Mouse (Mus musculus): ENCODE data around the gene Arx. TPM values are rescaled to one million over a fixed set of nuclear protein-coding genes. Genes with fewer than 3 reads are reported as not detected.

The Arx gene
- polyA plus RNA-seq, 1 experiment from 2014 or later = 62.6 TPM

DNA sequence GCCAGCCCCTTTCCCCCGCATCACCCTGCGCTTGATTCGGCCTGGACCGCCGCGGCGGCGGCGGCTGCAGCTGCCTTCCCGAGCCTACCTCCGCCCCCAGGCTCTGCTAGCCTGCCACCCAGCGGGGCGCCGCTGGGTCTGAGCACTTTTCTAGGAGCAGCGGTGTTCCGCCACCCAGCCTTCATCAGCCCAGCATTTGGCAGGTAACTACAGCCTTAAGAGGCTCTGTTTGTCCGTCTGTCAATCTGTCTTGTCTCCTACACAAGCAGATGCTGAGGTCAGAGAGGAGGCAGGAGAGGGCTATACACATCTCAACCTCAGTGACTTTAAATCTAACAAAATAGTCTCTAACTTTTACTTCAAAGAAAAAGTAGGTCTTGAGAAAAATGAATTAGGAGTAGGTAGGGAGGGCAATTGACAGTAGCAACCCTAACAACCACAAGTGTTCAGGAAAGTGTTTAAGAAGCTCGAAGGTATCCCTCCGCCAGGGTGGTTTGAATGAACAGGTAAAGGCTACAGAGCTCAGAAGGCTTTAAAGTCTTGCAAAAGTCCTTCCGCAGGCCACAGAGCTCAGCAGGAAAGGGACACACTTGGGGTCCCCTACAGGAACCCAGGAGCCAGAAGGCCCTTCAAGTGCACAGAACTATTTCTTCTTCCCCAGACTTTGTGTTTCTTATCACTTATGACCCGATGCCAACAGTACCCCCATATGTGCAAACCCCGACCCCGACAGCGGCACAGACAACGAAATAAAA, 8.7 kb downstream of the Arx start:
- Histone ChIP-seq H3K9me3 (no peaks in the 10 kb centered on the region), H3K36me3 (no peaks in the 10 kb centered on the region), H3K4me1 (peaks cover 22% of the 10 kb centered on the region), H3K4me3 (peak overlapping the region; percentile 25), H3K4me2 (replicated peaks) (peak overlapping the region; percentile 58), H3K27me3 (no peaks in the 10 kb centered on the region), H3K27ac (replicated peaks) (peak overlapping the region; percentile 86), H3K9ac (replicated peaks) (peak overlapping the region; percentile 32)
- no peak for ATAC-seq (replicated peaks)
- WGBS = 26% methylated on average over 22 of the region's 25 CpGs

DNA sequence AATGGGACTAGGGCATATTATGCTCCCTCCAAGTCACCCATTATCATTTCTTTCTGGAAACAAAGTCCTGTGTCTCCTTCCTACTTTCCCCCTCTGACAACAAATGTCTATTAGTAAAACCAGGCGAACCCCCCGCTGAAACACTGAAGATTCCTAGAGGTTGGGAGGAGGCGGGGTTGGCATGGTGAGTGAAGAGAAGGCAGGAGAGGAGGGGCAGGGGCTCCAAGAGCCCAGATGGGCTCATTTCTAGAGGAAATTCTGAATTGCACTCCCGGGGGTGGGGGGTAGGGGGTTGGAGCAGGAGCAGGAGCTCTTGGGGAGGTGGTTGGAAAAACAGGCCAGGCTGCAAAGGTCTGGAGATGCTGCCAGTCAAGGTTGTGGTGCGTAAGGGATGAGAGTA, 9.6 kb downstream of the Arx start:
- Histone ChIP-seq H3K4me3 (peak overlapping the region; percentile 21), H3K27ac (replicated peaks) (peak overlapping the region; percentile 86), H3K9me3 (no peaks in the 10 kb centered on the region), H3K27me3 (no peaks in the 10 kb centered on the region), H3K4me1 (peaks cover 29% of the 10 kb centered on the region), H3K9ac (replicated peaks) (peak overlapping the region; percentile 28; the same call in 1 of the 2 replicates), H3K36me3 (no peaks in the 10 kb centered on the region), H3K4me2 (replicated peaks) (peak overlapping the region; percentile 58)
- WGBS = 27% methylated on average over 5 of the region's 5 CpGs
- ATAC-seq (replicated peaks) = 0 out of 2 replicates have a peak, but pooled peaks have one; percentile 14

DNA sequence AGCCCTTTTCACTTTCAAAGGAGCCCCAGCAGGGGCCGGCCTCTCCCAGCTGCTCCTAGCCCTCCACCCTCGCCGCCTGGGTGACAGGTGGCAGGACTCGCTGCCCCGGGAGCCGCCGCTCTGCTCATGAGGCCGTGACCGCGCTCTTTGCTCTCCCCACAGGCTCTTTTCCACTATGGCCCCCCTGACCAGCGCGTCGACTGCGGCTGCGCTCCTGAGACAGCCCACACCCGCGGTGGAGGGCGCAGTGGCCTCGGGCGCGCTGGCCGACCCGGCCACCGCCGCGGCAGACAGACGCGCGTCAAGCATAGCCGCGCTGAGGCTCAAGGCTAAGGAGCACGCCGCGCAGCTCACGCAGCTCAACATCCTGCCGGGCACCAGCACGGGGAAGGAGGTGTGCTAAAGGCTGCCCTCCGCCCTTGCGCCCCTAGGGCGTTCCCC, 10.8 kb downstream of the Arx start:
- Histone ChIP-seq H3K4me2 (replicated peaks) (peak overlapping the region; percentile 58), H3K27ac (replicated peaks) (peak overlapping the region; percentile 86), H3K4me1 (peaks cover 33% of the 10 kb centered on the region), H3K9me3 (no peaks in the 10 kb centered on the region), H3K9ac (replicated peaks) (peak overlapping the region; percentile 38), H3K36me3 (no peaks in the 10 kb centered on the region), H3K4me3 (peak overlapping the region; percentile 31), H3K27me3 (no peaks in the 10 kb centered on the region)
- WGBS = 17% methylated on average over 39 of the region's 40 CpGs
- ATAC-seq (replicated peaks) = no peak; the same call in 1 of the 2 replicates

DNA sequence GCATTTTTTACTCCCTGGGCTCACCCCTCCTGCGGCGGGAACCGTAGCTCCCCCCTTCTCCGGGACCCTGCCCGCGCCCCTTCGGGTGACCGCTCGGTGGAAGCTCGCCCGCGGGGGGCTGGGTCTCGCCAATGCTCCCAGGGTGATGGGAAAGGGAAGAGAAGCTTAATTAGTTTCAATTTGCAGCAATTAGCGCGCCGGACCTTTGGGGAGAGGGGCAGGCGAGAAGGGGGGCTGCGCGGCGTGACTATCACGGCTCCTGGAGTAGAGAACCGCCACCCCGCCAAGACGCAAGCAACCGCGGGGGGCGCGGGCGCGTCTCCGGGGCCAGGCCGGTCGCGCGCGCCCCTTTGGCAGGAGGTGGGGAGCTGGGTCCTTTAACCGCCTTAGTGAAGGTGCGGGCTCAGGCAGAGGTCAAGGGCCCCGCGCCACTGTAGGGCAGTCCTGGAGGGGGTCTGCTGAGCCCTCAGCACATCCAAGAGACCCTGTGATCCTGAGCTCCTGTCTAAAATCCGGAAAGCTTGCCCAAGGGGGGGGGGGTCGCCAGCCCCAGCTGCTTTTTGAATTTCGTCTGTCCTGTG, 12.9 kb downstream of the Arx start:
- peak overlapping the region; percentile 24 for H3K4me3 ChIP-seq
- peak overlapping the region; percentile 33; the same call in 1 of the 2 replicates for H3K9ac ChIP-seq (replicated peaks)
- H3K27me3 ChIP-seq = no peaks in the 10 kb centered on the region
- WGBS = 18% methylated on average over 41 of the region's 43 CpGs
- peak overlapping the region; percentile 86 for H3K27ac ChIP-seq (replicated peaks)
- H3K9me3 ChIP-seq = no peaks in the 10 kb centered on the region
- no peaks in the 10 kb centered on the region for H3K36me3 ChIP-seq
- peak; percentile 36 for ATAC-seq (replicated peaks)
- H3K4me2 ChIP-seq (replicated peaks) = peak overlapping the region; percentile 49
- peaks cover 33% of the 10 kb centered on the region for H3K4me1 ChIP-seq

DNA sequence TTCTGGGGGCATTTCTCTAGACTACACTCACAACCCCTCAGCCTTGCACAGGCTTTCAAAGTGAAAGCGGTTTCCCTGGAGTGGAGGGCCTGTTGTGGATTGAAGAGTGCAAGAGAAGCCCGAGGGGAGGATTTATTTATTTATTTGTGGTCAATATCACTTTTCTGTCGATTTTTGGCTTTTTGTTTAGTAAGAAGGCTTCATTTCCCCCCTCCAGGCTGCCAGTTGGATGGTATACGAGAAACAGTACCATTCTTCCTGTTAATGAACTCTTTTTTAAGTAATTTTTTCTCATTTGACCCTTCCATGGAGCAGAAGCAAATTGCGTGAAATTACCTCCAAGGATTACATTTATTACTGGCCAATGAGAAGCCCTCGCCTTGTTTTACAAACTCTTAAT, 13.5 kb downstream of the Arx start:
- 24% methylated on average over 6 of the region's 6 CpGs for WGBS
- ATAC-seq (replicated peaks) = peak; percentile 27

DNA sequence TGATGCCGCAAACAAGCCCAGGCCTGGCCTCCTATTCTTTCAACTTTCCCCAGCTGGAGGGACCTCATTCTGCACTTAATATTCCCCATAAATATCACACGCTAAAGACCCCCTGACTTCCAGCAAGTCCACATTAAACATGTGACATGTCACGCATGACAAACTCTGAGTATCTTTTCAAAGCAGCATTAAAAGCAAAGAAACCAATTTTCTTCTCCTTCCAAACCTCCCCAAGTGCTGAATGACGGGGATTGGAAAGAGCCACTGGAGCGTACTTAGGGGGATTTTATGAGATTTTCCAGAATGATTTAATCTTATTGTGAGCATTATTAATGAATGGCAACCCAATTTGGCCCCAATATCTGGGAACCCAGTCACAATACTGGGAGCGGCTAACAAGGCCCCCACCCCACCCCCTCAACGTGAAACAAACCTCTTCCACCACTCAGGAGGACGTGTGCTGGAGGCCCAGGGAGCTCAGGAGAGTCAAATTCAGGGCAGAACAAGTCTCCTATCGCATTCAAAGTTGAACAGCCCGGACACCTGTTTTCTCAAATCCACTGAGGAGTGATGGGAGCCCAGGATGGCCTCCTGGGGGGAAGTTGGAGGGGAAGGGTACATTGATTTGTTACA, 14.1 kb downstream of the Arx start:
- peaks cover 33% of the 10 kb centered on the region for H3K4me1 ChIP-seq
- H3K9ac ChIP-seq (replicated peaks) = no peak overlapping the region
- H3K4me2 ChIP-seq (replicated peaks) = no peak overlapping the region
- WGBS = 22% methylated on average over 10 of the region's 10 CpGs
- no peaks in the 10 kb centered on the region for H3K9me3 ChIP-seq
- peak; percentile 27; the same call in 1 of the 2 replicates for ATAC-seq (replicated peaks)
- H3K27me3 ChIP-seq = no peaks in the 10 kb centered on the region
- H3K36me3 ChIP-seq = no peaks in the 10 kb centered on the region
- peak overlapping the region; percentile 86 for H3K27ac ChIP-seq (replicated peaks)
- no peak overlapping the region for H3K4me3 ChIP-seq

More for the DNA sequence above, 13.5 kb downstream of the Arx start:
- Histone ChIP-seq H3K36me3 (no peaks in the 10 kb centered on the region), H3K4me3 (no peak overlapping the region), H3K9me3 (no peaks in the 10 kb centered on the region), H3K27ac (replicated peaks) (peak overlapping the region; percentile 86), H3K27me3 (no peaks in the 10 kb centered on the region), H3K9ac (replicated peaks) (no peak overlapping the region), H3K4me1 (peaks cover 33% of the 10 kb centered on the region), H3K4me2 (replicated peaks) (peak overlapping the region; percentile 49)

DNA sequence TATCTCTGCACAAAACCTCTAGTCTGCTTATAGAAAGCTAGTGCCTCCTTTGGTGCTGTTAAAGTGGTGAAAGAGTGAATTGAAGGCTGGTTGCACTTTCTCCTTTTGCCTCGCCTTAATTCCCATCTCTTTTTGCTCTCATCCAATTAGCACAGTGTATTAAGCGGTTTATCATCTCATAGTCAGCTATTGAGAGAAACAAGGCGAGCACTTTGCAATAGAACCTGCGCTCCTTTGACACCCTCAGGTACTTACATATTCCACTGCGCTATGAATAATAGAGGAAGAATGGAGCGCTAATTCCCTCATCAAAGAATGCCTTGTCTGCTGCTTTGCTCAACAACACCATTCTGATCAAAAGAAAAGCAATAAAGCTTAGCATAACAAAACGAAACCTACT, 15.6 kb downstream of the Arx start:
- H3K4me3 ChIP-seq = no peak overlapping the region
- peak; percentile 52 for ATAC-seq (replicated peaks)
- no peak overlapping the region for H3K9ac ChIP-seq (replicated peaks)
- no peaks in the 10 kb centered on the region for H3K27me3 ChIP-seq
- peaks cover 27% of the 10 kb centered on the region for H3K4me1 ChIP-seq
- no peaks in the 10 kb centered on the region for H3K36me3 ChIP-seq
- no peaks in the 10 kb centered on the region for H3K9me3 ChIP-seq
- no peak overlapping the region for H3K4me2 ChIP-seq (replicated peaks)
- 9% methylated on average over 7 of the region's 7 CpGs for WGBS
- H3K27ac ChIP-seq (replicated peaks) = peak overlapping the region; percentile 42

DNA sequence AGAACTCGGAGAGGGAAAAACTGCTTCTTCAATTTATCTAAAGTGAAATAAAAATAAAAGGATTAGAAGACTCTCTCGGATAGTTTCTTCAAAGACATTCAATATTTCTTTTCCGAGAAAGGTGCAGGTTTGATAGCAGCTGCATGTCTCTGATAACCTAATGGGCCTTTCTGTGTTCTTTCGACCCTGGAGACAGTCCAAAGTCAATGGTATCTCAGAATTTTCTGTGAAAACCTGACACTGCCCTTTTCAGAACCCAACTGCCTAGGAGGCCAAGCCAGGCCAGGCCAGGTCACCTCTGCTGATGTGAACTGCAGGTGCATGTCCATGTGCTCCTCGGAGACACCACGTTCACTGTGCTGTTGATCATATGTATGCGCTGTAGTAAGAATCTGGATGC, 19.5 kb downstream of the Arx start:
- H3K36me3 ChIP-seq = no peaks in the 10 kb centered on the region
- H3K4me2 ChIP-seq (replicated peaks) = no peak overlapping the region
- WGBS = 84% methylated on average over 7 of the region's 7 CpGs
- no peak overlapping the region for H3K9ac ChIP-seq (replicated peaks)
- H3K4me3 ChIP-seq = no peak overlapping the region
- no peak for ATAC-seq (replicated peaks)
- H3K9me3 ChIP-seq = no peaks in the 10 kb centered on the region
- H3K27me3 ChIP-seq = no peaks in the 10 kb centered on the region
- H3K4me1 ChIP-seq = peaks cover 4% of the 10 kb centered on the region; the same call in 1 of the 2 replicates
- no peak overlapping the region for H3K27ac ChIP-seq (replicated peaks)

DNA sequence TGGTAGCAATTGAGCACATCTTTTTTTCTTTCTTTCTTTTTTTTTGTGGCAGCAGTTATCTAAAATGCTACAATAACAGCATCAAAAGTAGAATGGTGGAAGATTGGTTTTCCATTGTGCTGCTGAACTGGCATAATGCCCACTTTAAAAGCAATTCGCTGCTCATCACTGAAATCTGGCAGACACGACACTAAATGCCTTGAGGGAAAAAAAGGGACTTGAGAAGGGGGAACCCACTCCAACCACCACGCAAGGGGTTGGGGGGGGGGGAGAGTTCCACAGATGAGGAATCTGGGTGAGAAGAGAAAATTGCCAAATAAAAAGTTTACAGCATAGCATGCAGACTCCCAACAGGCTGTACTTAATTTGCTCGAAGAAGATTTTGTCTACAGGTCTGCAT, 31.3 kb downstream of the Arx start:
- WGBS = 39% methylated on average over 4 of the region's 4 CpGs
- no peak overlapping the region for H3K4me3 ChIP-seq
- H3K9me3 ChIP-seq = no peaks in the 10 kb centered on the region
- H3K27me3 ChIP-seq = no peaks in the 10 kb centered on the region
- H3K4me2 ChIP-seq (replicated peaks) = no peak overlapping the region
- no peak overlapping the region for H3K27ac ChIP-seq (replicated peaks)
- H3K9ac ChIP-seq (replicated peaks) = no peak overlapping the region
- no peak for ATAC-seq (replicated peaks)
- H3K4me1 ChIP-seq = no peaks in the 10 kb centered on the region
- no peaks in the 10 kb centered on the region for H3K36me3 ChIP-seq

DNA sequence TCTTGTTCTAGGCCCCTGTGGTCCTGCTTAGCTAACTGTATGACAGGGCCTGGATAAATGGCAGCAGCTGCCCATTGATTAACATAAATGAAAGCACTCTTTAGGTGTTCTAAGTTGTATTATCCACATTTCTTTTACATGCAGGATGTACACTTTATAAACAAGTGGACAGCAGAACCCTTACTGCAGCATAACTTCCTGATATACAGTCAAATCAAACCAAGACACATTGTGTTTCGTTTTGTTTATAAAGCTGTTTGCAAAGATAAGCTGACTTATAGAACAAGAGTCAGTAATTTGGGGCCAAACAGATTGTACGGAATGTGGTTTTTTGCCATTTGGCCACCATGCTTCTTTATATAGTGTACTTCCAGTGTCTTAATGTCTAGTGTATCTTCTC, 33.7 kb downstream of the Arx start:
- Histone ChIP-seq H3K27ac (replicated peaks) (no peak overlapping the region), H3K4me2 (replicated peaks) (no peak overlapping the region), H3K9ac (replicated peaks) (no peak overlapping the region), H3K9me3 (no peaks in the 10 kb centered on the region), H3K27me3 (no peaks in the 10 kb centered on the region), H3K4me1 (no peaks in the 10 kb centered on the region), H3K36me3 (no peaks in the 10 kb centered on the region), H3K4me3 (no peak overlapping the region)
- 82% methylated on average over 2 of the region's 2 CpGs for WGBS
- ATAC-seq (replicated peaks) = no peak

DNA sequence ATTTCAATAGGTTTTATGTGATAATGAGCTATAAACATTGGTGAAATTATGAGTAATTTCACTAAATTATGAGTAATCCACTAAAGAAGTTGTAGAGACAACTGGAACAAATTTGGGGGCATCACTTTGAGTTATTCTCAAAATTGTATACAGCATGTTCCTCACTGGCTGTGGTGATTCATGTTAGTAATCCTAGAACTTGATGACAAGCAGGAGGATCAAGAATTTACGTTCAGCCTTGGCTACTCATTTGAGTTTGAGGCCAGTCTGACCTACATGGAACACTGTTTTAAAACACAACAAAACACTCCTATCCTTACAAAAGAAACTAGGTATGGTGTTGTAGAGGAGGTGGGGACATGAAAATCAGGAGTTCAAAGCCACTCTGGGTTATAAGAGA, 35.1 kb downstream of the Arx start:
- H3K36me3 ChIP-seq = no peaks in the 10 kb centered on the region

More for the DNA sequence above, 35.1 kb downstream of the Arx start:
- no peak for ATAC-seq (replicated peaks)
- H3K4me1 ChIP-seq = no peaks in the 10 kb centered on the region
- no peaks in the 10 kb centered on the region for H3K27me3 ChIP-seq
- H3K4me3 ChIP-seq = no peak overlapping the region
- no peaks in the 10 kb centered on the region for H3K9me3 ChIP-seq
- no peak overlapping the region for H3K4me2 ChIP-seq (replicated peaks)
- no peak overlapping the region for H3K9ac ChIP-seq (replicated peaks)
- WGBS = 88% methylated on average over 1 of the region's 1 CpGs
- no peak overlapping the region for H3K27ac ChIP-seq (replicated peaks)

All from forebrain, embryonic 15.5 days (tissue).